Mouse (Mus musculus): ENCODE results near the gene Aanat.

The Aanat gene

GRCm38 (mm10) chr11:116586310-116586709 is at the start of gene Aanat:
Aanat (plus strand) TSS chr11:116586432.
- DNase-seq (ENCODE audit: low read depth, low spot score), result no peak

- DNase-seq (ENCODE audit: low read depth, low spot score), result no peak
Observed at GRCm38 (mm10) chr11:116536685-116537084, 49.5 kb upstream of the Aanat start.

- DNase-seq (ENCODE audit: low read depth, low spot score), result no peak
Observed at GRCm38 (mm10) chr11:116537388-116537787, 48.8 kb upstream of the Aanat start.

GRCm38 (mm10) chr11:116538142-116538735 is 48.0 kb upstream of the Aanat start:
- no peak for DNase-seq (ENCODE audit: low read depth, low spot score)

- no peak for DNase-seq (ENCODE audit: low read depth, low spot score)
Observed at GRCm38 (mm10) chr11:116541183-116541582, 45.0 kb upstream of the Aanat start.

GRCm38 (mm10) chr11:116543110-116543509 is 43.1 kb upstream of the Aanat start:
- DNase-seq (ENCODE audit: low read depth, low spot score), result peak; percentile 47

GRCm38 (mm10) chr11:116547296-116548060 is 38.8 kb upstream of the Aanat start:
- no peak for DNase-seq (ENCODE audit: low read depth, low spot score)

- DNase-seq (ENCODE audit: low read depth, low spot score), result no peak
Observed at GRCm38 (mm10) chr11:116548780-116549179, 37.5 kb upstream of the Aanat start.

- no peak for DNase-seq (ENCODE audit: low read depth, low spot score)
Observed at GRCm38 (mm10) chr11:116549273-116550038, 36.8 kb upstream of the Aanat start.

- DNase-seq (ENCODE audit: low read depth, low spot score), result no peak
Observed at GRCm38 (mm10) chr11:116550748-116551147, 35.5 kb upstream of the Aanat start.

- DNase-seq (ENCODE audit: low read depth, low spot score), result no peak
Observed at GRCm38 (mm10) chr11:116552194-116552593, 34.0 kb upstream of the Aanat start.

- DNase-seq (ENCODE audit: low read depth, low spot score), result peak; percentile 78
Observed at GRCm38 (mm10) chr11:116554171-116554878, 31.9 kb upstream of the Aanat start.

GRCm38 (mm10) chr11:116555572-116555971 is 30.7 kb upstream of the Aanat start:
- no peak for DNase-seq (ENCODE audit: low read depth, low spot score)

- DNase-seq (ENCODE audit: low read depth, low spot score), result no peak
Observed at GRCm38 (mm10) chr11:116556308-116556707, 29.9 kb upstream of the Aanat start.

GRCm38 (mm10) chr11:116565283-116566041 is 20.8 kb upstream of the Aanat start:
- DNase-seq (ENCODE audit: low read depth, low spot score), result no peak

- no peak for DNase-seq (ENCODE audit: low read depth, low spot score)
Observed at GRCm38 (mm10) chr11:116567531-116567930, 18.7 kb upstream of the Aanat start.

GRCm38 (mm10) chr11:116570821-116571220 is 15.4 kb upstream of the Aanat start:
- no peak for DNase-seq (ENCODE audit: low read depth, low spot score)

- DNase-seq (ENCODE audit: low read depth, low spot score), result no peak
Observed at GRCm38 (mm10) chr11:116571767-116572679, 14.2 kb upstream of the Aanat start.

GRCm38 (mm10) chr11:116572756-116573543 is 13.3 kb upstream of the Aanat start:
- DNase-seq (ENCODE audit: low read depth, low spot score), result no peak
